Mouse (Mus musculus): Measurements from ENCODE around the gene March11.

The March11 gene

GRCm38 (mm10) chr15:26308629-26309230 is at the start of gene March11:
TSS of gene March11 (plus strand) at chr15:26309048.
- DNase-seq (ENCODE audit: inconsistent age in 2 of 2, low spot score in 1 of 2) = peak; percentile 18 to 73

GRCm38 (mm10) chr15:26262336-26262735 is 46.5 kb upstream of the March11 start:
- no peak for DNase-seq (ENCODE audit: inconsistent age in 2 of 2, low spot score in 1 of 2)

GRCm38 (mm10) chr15:26269596-26269995 is 39.3 kb upstream of the March11 start:
- DNase-seq (ENCODE audit: inconsistent age in 2 of 2, low spot score in 1 of 2) = no peak

- DNase-seq (ENCODE audit: inconsistent age in 2 of 2, low spot score in 1 of 2) = no peak
Measured at GRCm38 (mm10) chr15:26276035-26276511, 32.8 kb upstream of the March11 start.

- DNase-seq (ENCODE audit: inconsistent age in 2 of 2, low spot score in 1 of 2) = no peak
Measured at GRCm38 (mm10) chr15:26276608-26277007, 32.2 kb upstream of the March11 start.

GRCm38 (mm10) chr15:26291871-26292270 is 17.0 kb upstream of the March11 start:
- no peak for DNase-seq (ENCODE audit: inconsistent age in 2 of 2, low spot score in 1 of 2)

- no peak for DNase-seq (ENCODE audit: inconsistent age in 2 of 2, low spot score in 1 of 2)
Measured at GRCm38 (mm10) chr15:26292811-26293210, 16.0 kb upstream of the March11 start.

- no peak for DNase-seq (ENCODE audit: inconsistent age in 2 of 2, low spot score in 1 of 2)
Measured at GRCm38 (mm10) chr15:26293215-26293614, 15.6 kb upstream of the March11 start.

GRCm38 (mm10) chr15:26298668-26299067 is 10.2 kb upstream of the March11 start:
- DNase-seq (ENCODE audit: inconsistent age in 2 of 2, low spot score in 1 of 2) = no peak

GRCm38 (mm10) chr15:26309291-26309931 is 563 bp downstream of the March11 start:
- peak; percentile 64 to 89 for DNase-seq (ENCODE audit: inconsistent age in 2 of 2, low spot score in 1 of 2)

- DNase-seq (ENCODE audit: inconsistent age in 2 of 2, low spot score in 1 of 2) = no peak
Measured at GRCm38 (mm10) chr15:26319866-26320265, 11.0 kb downstream of the March11 start.

- no peak for DNase-seq (ENCODE audit: inconsistent age in 2 of 2, low spot score in 1 of 2)
Measured at GRCm38 (mm10) chr15:26320402-26320801, 11.6 kb downstream of the March11 start.

GRCm38 (mm10) chr15:26322804-26323203 is 14.0 kb downstream of the March11 start:
- no peak for DNase-seq (ENCODE audit: inconsistent age in 2 of 2, low spot score in 1 of 2)

- DNase-seq (ENCODE audit: inconsistent age in 2 of 2, low spot score in 1 of 2) = peak; percentile 27 to 74
Measured at GRCm38 (mm10) chr15:26327157-26327556, 18.3 kb downstream of the March11 start.

GRCm38 (mm10) chr15:26335791-26336190 is 26.9 kb downstream of the March11 start:
- DNase-seq (ENCODE audit: inconsistent age in 2 of 2, low spot score in 1 of 2) = no peak

GRCm38 (mm10) chr15:26337775-26338174 is 28.9 kb downstream of the March11 start:
- no peak for DNase-seq (ENCODE audit: inconsistent age in 2 of 2, low spot score in 1 of 2)

- DNase-seq (ENCODE audit: inconsistent age in 2 of 2, low spot score in 1 of 2) = no peak
Measured at GRCm38 (mm10) chr15:26338343-26338742, 29.5 kb downstream of the March11 start.

- no peak for DNase-seq (ENCODE audit: inconsistent age in 2 of 2, low spot score in 1 of 2)
Measured at GRCm38 (mm10) chr15:26340490-26340889, 31.6 kb downstream of the March11 start.

- no peak for DNase-seq (ENCODE audit: inconsistent age in 2 of 2, low spot score in 1 of 2)
Measured at GRCm38 (mm10) chr15:26340966-26341365, 32.1 kb downstream of the March11 start.

- no peak for DNase-seq (ENCODE audit: inconsistent age in 2 of 2, low spot score in 1 of 2)
Measured at GRCm38 (mm10) chr15:26344329-26344728, 35.5 kb downstream of the March11 start.

GRCm38 (mm10) chr15:26353656-26354055 is 44.8 kb downstream of the March11 start:
- no peak for DNase-seq (ENCODE audit: inconsistent age in 2 of 2, low spot score in 1 of 2)

GRCm38 (mm10) chr15:26365344-26365743 is 56.5 kb downstream of the March11 start:
- DNase-seq (ENCODE audit: inconsistent age in 2 of 2, low spot score in 1 of 2) = peak in 1 of 2 experiments; percentile 41

- DNase-seq (ENCODE audit: inconsistent age in 2 of 2, low spot score in 1 of 2) = peak in 1 of 2 experiments; percentile 48
Measured at GRCm38 (mm10) chr15:26366511-26366910, 57.7 kb downstream of the March11 start.

Data from adrenal gland, adult (tissue).